8 mouse cellular contexts compared by ENCODE assay signal in the genomic region with DNA sequence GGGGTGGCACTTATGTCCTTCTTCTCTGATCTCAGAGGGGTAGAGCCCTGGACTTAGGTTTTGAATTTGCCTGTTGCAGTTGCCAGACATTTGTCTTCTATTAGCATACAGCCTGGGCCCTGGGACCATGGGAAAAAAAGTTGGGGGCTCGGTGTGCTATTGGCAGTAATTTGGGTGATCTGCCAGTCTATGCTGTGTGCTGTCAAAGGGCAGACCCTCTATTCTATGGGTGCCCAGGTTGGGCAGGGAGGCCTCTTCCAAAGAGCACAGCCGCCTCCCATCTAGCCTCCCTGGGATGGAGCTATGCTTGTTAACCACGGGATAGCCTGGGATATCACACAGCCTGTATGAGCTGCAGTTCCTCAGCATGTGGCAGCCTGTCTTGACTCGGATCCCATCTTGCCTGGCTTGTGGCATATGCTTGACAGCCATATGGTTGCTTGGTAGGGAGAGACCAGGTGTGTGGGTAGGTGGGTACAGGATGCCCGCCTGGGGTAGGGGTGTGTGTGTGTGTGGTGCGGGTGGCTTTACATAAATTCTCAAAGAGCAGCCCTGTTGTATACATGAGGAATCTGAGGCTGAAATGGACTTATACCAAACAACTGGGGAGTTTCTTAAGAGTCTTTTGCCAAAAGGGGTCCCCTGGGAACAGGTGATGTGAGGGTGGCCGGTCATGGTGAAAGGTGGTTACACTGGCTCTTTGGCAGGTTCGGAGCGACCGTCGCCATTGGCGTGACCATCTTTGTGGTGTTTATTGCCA. TPM values are rescaled to one million over a fixed set of nuclear protein-coding genes. Genes with fewer than 3 reads are reported as not detected.
DNase-seq lines count a peak whose midpoint lies in the region; ATAC-seq and TF ChIP-seq lines count a peak whose summit lies in the region.

No protein-coding gene starts in this region.

- H3K36me3 ChIP-seq in lung, postnatal 0 days (ENCODE audit: insufficient read depth, low read length): peaks cover 23% of the 10 kb centered on the region; the same call in 1 of the 2 replicates
- H3K36me3 ChIP-seq in intestine, embryonic 15.5 days: peaks cover 24% of the 10 kb centered on the region
- peaks cover 17% of the 10 kb centered on the region for H3K36me3 ChIP-seq in neural tube, embryonic 14.5 days (ENCODE audit: control insufficient read depth, insufficient read depth, low read length)

- peaks cover 7% of the 10 kb centered on the region; the same call in 1 of the 2 replicates for H3K4me1 ChIP-seq in lung, postnatal 0 days (ENCODE audit: insufficient read depth, low read depth, low read length)
- peaks cover 19% of the 10 kb centered on the region for H3K4me1 ChIP-seq in intestine, embryonic 15.5 days (replicated peaks)
- peaks cover 15% of the 10 kb centered on the region for H3K4me1 ChIP-seq in neural tube, embryonic 14.5 days (ENCODE audit: control insufficient read depth, insufficient read depth, low read length)

- peak; percentile 46 for DNase-seq in CD4-positive, CD25-positive, alpha-beta regulatory T cell, adult 2 months (ENCODE audit: low read depth, low spot score)
- no peak for DNase-seq in lung, postnatal 0 days (ENCODE audit: low spot score)
- no peak for DNase-seq in lung, postnatal 14 days
- no peak for DNase-seq in frontal cortex, adult 2 months (ENCODE audit: extremely low spot score in 1 of 2, low spot score in 1 of 2)
- DNase-seq in gastrocnemius, adult 8-10 months (ENCODE audit: low spot score in 2 of 2): no peak

- TF ChIP-seq CTCF in lung, postnatal 0 days (IDR thresholded peaks at IDR 0.05): no peak

- peak overlapping the region; percentile 49 for H3K4me2 ChIP-seq in lung, postnatal 0 days (replicated peaks; ENCODE audit: low read depth, low read length)
- H3K4me2 ChIP-seq in intestine, embryonic 15.5 days (replicated peaks): peak overlapping the region; percentile 57
- peak overlapping the region; percentile 38 for H3K4me2 ChIP-seq in neural tube, embryonic 14.5 days (ENCODE audit: low read depth, low read length)

- peak overlapping the region; percentile 37 for H3K9ac ChIP-seq in lung, postnatal 0 days (replicated peaks; ENCODE audit: low read depth)
- no peak overlapping the region for H3K9ac ChIP-seq in intestine, embryonic 15.5 days
- H3K9ac ChIP-seq in neural tube, embryonic 14.5 days (replicated peaks; ENCODE audit: low read depth, low read length): no peak overlapping the region

- no peak for ATAC-seq in CD4-positive, CD25-positive, alpha-beta regulatory T cell, adult 4 months
- ATAC-seq in lung, postnatal 0 days: no peak
- ATAC-seq in intestine, embryonic 15.5 days: no peak
- ATAC-seq in neural tube, embryonic 14.5 days (ENCODE audit: low read depth): no peak

- no peak for TF ChIP-seq EP300 in lung, postnatal 0 days (IDR thresholded peaks at IDR 0.05)

- H3K4me3 ChIP-seq in lung, postnatal 0 days (ENCODE audit: low read depth, low read length): peak overlapping the region; percentile 28
- peak overlapping the region; percentile 29 for H3K4me3 ChIP-seq in intestine, embryonic 15.5 days (replicated peaks)
- H3K4me3 ChIP-seq in neural tube, embryonic 14.5 days (ENCODE audit: low read depth, low read length): peak overlapping the region; percentile 30

- H3K27ac ChIP-seq in lung, postnatal 0 days (ENCODE audit: low read length): peak overlapping the region; percentile 86
- peak overlapping the region; percentile 4; the same call in 1 of the 2 replicates for H3K27ac ChIP-seq in intestine, embryonic 15.5 days
- no peak overlapping the region for H3K27ac ChIP-seq in neural tube, embryonic 14.5 days (ENCODE audit: low read depth, low read length)

- H3K9me3 ChIP-seq in lung, postnatal 0 days (ENCODE audit: low read length): no peaks in the 10 kb centered on the region
- H3K9me3 ChIP-seq in intestine, embryonic 15.5 days: no peaks in the 10 kb centered on the region
- H3K9me3 ChIP-seq in neural tube, embryonic 14.5 days (ENCODE audit: control insufficient read depth, low read length): no peaks in the 10 kb centered on the region

- 88% methylated on average over 12 of the region's 12 CpGs for WGBS in lung, postnatal 0 days
- WGBS in intestine, embryonic 15.5 days: 92% methylated on average over 12 of the region's 12 CpGs
- WGBS in neural tube, embryonic 14.5 days: 90% methylated on average over 12 of the region's 12 CpGs

- no peaks in the 10 kb centered on the region for H3K27me3 ChIP-seq in lung, postnatal 0 days (replicated peaks; ENCODE audit: insufficient read depth, low read length)
- no peaks in the 10 kb centered on the region for H3K27me3 ChIP-seq in intestine, embryonic 15.5 days (replicated peaks)
- no peaks in the 10 kb centered on the region for H3K27me3 ChIP-seq in neural tube, embryonic 14.5 days (ENCODE audit: control insufficient read depth, insufficient read depth, low read length)

RNA-seq across cellular contexts. Expression of a gene that starts 4.1 kb away (rescaled TPM):
- 10 to 100 TPM; 36.2 to 61.7 TPM for polyA plus RNA-seq in CD4-positive, CD25-positive, alpha-beta regulatory T cell, adult 4 months (2017; shearing (Covaris generic))
- polyA plus RNA-seq in lung, postnatal 0 days (2015; fragmentation: Nextera tagmentation; extraction: Ambion mirVana): 19.3 and 20.9 TPM in 2 replicates
- 12.5 and 13.4 TPM in 2 replicates for polyA plus RNA-seq in intestine, embryonic 15.5 days (2015; fragmentation: Nextera tagmentation; extraction: Ambion mirVana)
- polyA plus RNA-seq in neural tube, embryonic 14.5 days (2014; fragmentation: Nextera tagmentation; extraction: Ambion mirVana): 12.4 and 13.4 TPM in 2 replicates
- 36.9 and 43.5 TPM in 2 replicates for polyA plus RNA-seq in frontal cortex, adult 2 months (2012; rRNA removed)
- total RNA-seq in gastrocnemius, adult 8-10 months (2022): 10 to 100 TPM; 11.4 to 17.2 (median 13.0) TPM

RNA-seq across cellular contexts. Expression of a gene that starts 17.1 kb away (rescaled TPM):
- 1,000 to 10,000 TPM; 3,771 to 6,921 TPM for polyA plus RNA-seq in CD4-positive, CD25-positive, alpha-beta regulatory T cell, adult 4 months (2017; shearing (Covaris generic))
- 194 and 216 TPM in 2 replicates for polyA plus RNA-seq in lung, postnatal 0 days (2015; fragmentation: Nextera tagmentation; extraction: Ambion mirVana)
- 112 and 121 TPM in 2 replicates for polyA plus RNA-seq in intestine, embryonic 15.5 days (2015; fragmentation: Nextera tagmentation; extraction: Ambion mirVana)
- polyA plus RNA-seq in neural tube, embryonic 14.5 days (2014; fragmentation: Nextera tagmentation; extraction: Ambion mirVana): 55.4 TPM in 2 replicates
- 101 and 107 TPM in 2 replicates for polyA plus RNA-seq in frontal cortex, adult 2 months (2012; rRNA removed)
- 10 to 100 TPM in 2 of 4 experiments, 1 to 10 TPM in 2; 7.0 to 11.8 (median 9.1) TPM for total RNA-seq in gastrocnemius, adult 8-10 months (2022)

RNA-seq across cellular contexts. Expression of a gene that starts 18.5 kb away (rescaled TPM):
- 10 to 100 TPM; 23.4 to 32.1 TPM for polyA plus RNA-seq in CD4-positive, CD25-positive, alpha-beta regulatory T cell, adult 4 months (2017; shearing (Covaris generic))
- 11.4 and 12.6 TPM in 2 replicates for polyA plus RNA-seq in lung, postnatal 0 days (2015; fragmentation: Nextera tagmentation; extraction: Ambion mirVana)
- 21.3 and 22.4 TPM in 2 replicates for polyA plus RNA-seq in intestine, embryonic 15.5 days (2015; fragmentation: Nextera tagmentation; extraction: Ambion mirVana)
- polyA plus RNA-seq in neural tube, embryonic 14.5 days (2014; fragmentation: Nextera tagmentation; extraction: Ambion mirVana): 31.4 and 34.8 TPM in 2 replicates
- polyA plus RNA-seq in frontal cortex, adult 2 months (2012; rRNA removed): 35.6 and 37.6 TPM in 2 replicates
- 10 to 100 TPM in 3 of 4 experiments, 1 to 10 TPM in 1; 8.7 to 11.5 (median 10.7) TPM for total RNA-seq in gastrocnemius, adult 8-10 months (2022)

RNA-seq across cellular contexts. Expression of a gene that starts 26.8 kb away (rescaled TPM):
- 10 to 100 TPM; 13.5 to 16.0 TPM for polyA plus RNA-seq in CD4-positive, CD25-positive, alpha-beta regulatory T cell, adult 4 months (2017; shearing (Covaris generic))
- polyA plus RNA-seq in lung, postnatal 0 days (2015; fragmentation: Nextera tagmentation; extraction: Ambion mirVana): 6.8 and 7.2 TPM in 2 replicates
- polyA plus RNA-seq in intestine, embryonic 15.5 days (2015; fragmentation: Nextera tagmentation; extraction: Ambion mirVana): 16.1 and 17.2 TPM in 2 replicates
- 10.7 and 13.1 TPM in 2 replicates for polyA plus RNA-seq in neural tube, embryonic 14.5 days (2014; fragmentation: Nextera tagmentation; extraction: Ambion mirVana)
- polyA plus RNA-seq in frontal cortex, adult 2 months (2012; rRNA removed): 5.9 and 6.0 TPM in 2 replicates
- 1 to 10 TPM; 6.7 to 8.6 (median 7.8) TPM for total RNA-seq in gastrocnemius, adult 8-10 months (2022)

RNA-seq across cellular contexts. Expression of a gene that starts 26.9 kb away (rescaled TPM):
- 100 to 1,000 TPM; 679 to 933 TPM for polyA plus RNA-seq in CD4-positive, CD25-positive, alpha-beta regulatory T cell, adult 4 months (2017; shearing (Covaris generic))
- polyA plus RNA-seq in lung, postnatal 0 days (2015; fragmentation: Nextera tagmentation; extraction: Ambion mirVana): 375 and 393 TPM in 2 replicates
- 619 and 707 TPM in 2 replicates for polyA plus RNA-seq in intestine, embryonic 15.5 days (2015; fragmentation: Nextera tagmentation; extraction: Ambion mirVana)
- 712 and 779 TPM in 2 replicates for polyA plus RNA-seq in neural tube, embryonic 14.5 days (2014; fragmentation: Nextera tagmentation; extraction: Ambion mirVana)
- 173 and 184 TPM in 2 replicates for polyA plus RNA-seq in frontal cortex, adult 2 months (2012; rRNA removed)
- total RNA-seq in gastrocnemius, adult 8-10 months (2022): 100 to 1,000 TPM; 297 to 369 (median 354) TPM

Comparison
In these comparisons a context has a peak if more than half of its experiments do, and no peak if none do; other contexts are left out.
1. RNA of a gene that starts 17.1 kb away (polyA plus RNA-seq): 3,771 to 6,921 TPM in CD4-positive, CD25-positive, alpha-beta regulatory T cell, adult 4 months; 194 to 216 TPM in lung, postnatal 0 days, 112 to 121 TPM in intestine, embryonic 15.5 days, 101 to 107 TPM in frontal cortex, adult 2 months and 55.4 TPM in neural tube, embryonic 14.5 days; every median in the first group is over 10 times any median in the second.
2. Peak in every context shown above with its lines, with median percentiles within 50 percentile points of each other: H3K4me2 ChIP-seq and H3K4me3 ChIP-seq.